Mouse (Mus musculus) lung, postnatal 0 days (tissue): ENCODE data around the gene Oosp2.

Source experiments
- CTCF ChIP-seq: IDR thresholded peaks from 2 replicates; pipeline ENCODE4 v1.5.1; 2016; ENCODE audit warnings: antibody characterized with exemption, mild to moderate bottlenecking
- EP300 ChIP-seq: IDR thresholded peaks from 2 replicates; pipeline ENCODE4 v1.6.1; 2016; ENCODE audit warnings: antibody characterized with exemption, mild to moderate bottlenecking, control low read depth

- no peak for TF ChIP-seq CTCF
- TF ChIP-seq EP300: no peak
Measured at GRCm38 (mm10) chr19:11624800-11625199, 35.6 kb downstream of the Oosp2 start.
